ENCODE assay signal across 8 mouse cellular contexts in genomic region chr9:54917010-54917677, GRCm38 (mm10). TPM values are rescaled to one million over a fixed set of nuclear protein-coding genes. Genes with fewer than 3 reads are reported as not detected.
DNase-seq lines count a peak whose midpoint lies in the region; ATAC-seq and TF ChIP-seq lines count a peak whose summit lies in the region.

Gene Hykk (plus strand): TSS chr9:54917283.

- peak within 1 kb of the TSS; percentile 74 for H3K9ac ChIP-seq in lung, embryonic 14.5 days

- TF ChIP-seq CTCF in lung, embryonic 14.5 days (IDR thresholded peaks at IDR 0.05; ENCODE audit: low read depth): no peak

- peak; percentile 100 for ATAC-seq in frontal cortex, adult (ENCODE audit: low TSS enrichment)
- peak; percentile 94 to 97 for ATAC-seq in hematopoietic stem cell, adult 5-6 weeks (replicated peaks in 1 of 2; ENCODE audit: insufficient read depth in 1 of 2, low FRiP score in 2 of 2, low TSS enrichment in 1 of 2, low read depth in 1 of 2, poor library complexity in 2 of 2, severe bottlenecking in 2 of 2)
- ATAC-seq in lung, embryonic 14.5 days (ENCODE audit: insufficient read depth): peak; percentile 99
- peak; percentile 89 for ATAC-seq in neutrophil, adult 5-6 weeks (ENCODE audit: extremely low read depth, insufficient number of reproducible peaks, low FRiP score, poor library complexity, severe bottlenecking)

- H3K9me3 ChIP-seq in lung, embryonic 14.5 days (ENCODE audit: low read depth, low read length): no peaks in the 10 kb centered on the region

- peak within 1 kb of the TSS; percentile 68 for H3K4me3 ChIP-seq in lung, embryonic 14.5 days (ENCODE audit: low read depth, low read length)

- WGBS in lung, embryonic 14.5 days: under 1% methylated on average over 34 of the region's 34 CpGs

- peak; percentile 93 for DNase-seq in NIH3T3 (ENCODE audit: low read depth)
- peak; percentile 96 for DNase-seq in cerebellum, adult 9-11 months
- DNase-seq in layer of hippocampus, adult 8-10 months (ENCODE audit: low spot score in 2 of 2): peak; percentile 86 to 94
- peak; percentile 94 for DNase-seq in lung, embryonic 14.5 days
- DNase-seq in testis, postnatal 14 days (ENCODE audit: low spot score): peak; percentile 94

- peak within 1 kb of the TSS; percentile 87 for H3K4me2 ChIP-seq in lung, embryonic 14.5 days

- H3K27ac ChIP-seq in lung, embryonic 14.5 days (ENCODE audit: low read depth): peak within 1 kb of the TSS; percentile 63; the same call in 1 of the 2 replicates

- peaks cover 4% of the 10 kb centered on the region; the same call in 1 of the 2 replicates for H3K4me1 ChIP-seq in lung, embryonic 14.5 days (ENCODE audit: insufficient read depth)

- no peaks in the 10 kb centered on the region for H3K36me3 ChIP-seq in lung, embryonic 14.5 days (ENCODE audit: insufficient read depth)

- H3K27me3 ChIP-seq in lung, embryonic 14.5 days (ENCODE audit: insufficient read depth, low read length): no peaks in the 10 kb centered on the region

RNA-seq across cellular contexts. Expression of gene Hykk, which starts in this region (rescaled TPM):
- 0.40 and 1.1 TPM in 2 replicates for total RNA-seq in hematopoietic stem cell, adult 5-6 weeks (2017)
- total RNA-seq in layer of hippocampus, adult 8-10 months (2022): 1 to 10 TPM; 2.6 to 4.1 (median 3.2) TPM
- polyA plus RNA-seq in lung, embryonic 14.5 days (2014; fragmentation: Nextera tagmentation; extraction: Ambion mirVana): 3.9 and 4.3 TPM in 2 replicates
- total RNA-seq in neutrophil, adult 5-6 weeks (2017): 0.23 and 0.37 TPM in 2 replicates

Comparison
In these comparisons a context has a peak if more than half of its experiments do, and no peak if none do; other contexts are left out.
1. Peak in every context shown above with its lines: DNase-seq, ATAC-seq, H3K4me3 ChIP-seq and H3K27ac ChIP-seq.
2. Peak in ATAC-seq in neutrophil, adult 5-6 weeks; RNA of the gene not detected or under 1 TPM.